Mouse (Mus musculus) adrenal gland, adult 2 months (tissue): ENCODE results near the gene Rap1b. TPM values are rescaled to one million over a fixed set of nuclear protein-coding genes. Genes with fewer than 3 reads are reported as not detected.

Source experiments
- DNase-seq: peaks from one replicate; pipeline ENCODE4 v3.0.0; 2021
- polyA plus RNA-seq: library from polyadenylated mRNA; depleted of rRNA; stranded (reverse); fragments of >200 nt; gene quantifications from 2 replicates; pipeline ENCODE4 v1.2.3, GENCODE M21; 2012
- total RNA-seq, 2 experiments: library from RNA; stranded (reverse); gene quantifications; 2 replicates each; pipeline ENCODE4 v1.2.3; 2021

The Rap1b gene
- total and polyA plus RNA-seq, 3 experiments: 7.2 to 119 (median 115) TPM

GRCm38 (mm10) chr10:117858241-117858640 is 12.4 kb upstream of the Rap1b start:
- DNase-seq: no peak

- DNase-seq: no peak
Observed at GRCm38 (mm10) chr10:117856001-117856720, 10.3 kb upstream of the Rap1b start.

- DNase-seq: no peak
Observed at GRCm38 (mm10) chr10:117852648-117853192, 6.9 kb upstream of the Rap1b start.

GRCm38 (mm10) chr10:117848981-117849380 is 3.1 kb upstream of the Rap1b start:
- DNase-seq: no peak

- no peak for DNase-seq
Observed at GRCm38 (mm10) chr10:117846796-117847195, 961 bp upstream of the Rap1b start.

- no peak for DNase-seq
Observed at GRCm38 (mm10) chr10:117846260-117846632, 411 bp upstream of the Rap1b start.

- peak; percentile 85 for DNase-seq
Observed at GRCm38 (mm10) chr10:117844782-117845596, 846 bp downstream of the Rap1b start.

GRCm38 (mm10) chr10:117844279-117844678 is 1.6 kb downstream of the Rap1b start:
- DNase-seq: no peak

GRCm38 (mm10) chr10:117843690-117844089 is 2.1 kb downstream of the Rap1b start:
- DNase-seq: no peak

GRCm38 (mm10) chr10:117841765-117842164 is 4.1 kb downstream of the Rap1b start:
- DNase-seq: no peak

- no peak for DNase-seq
Observed at GRCm38 (mm10) chr10:117840431-117840995, 5.3 kb downstream of the Rap1b start.

GRCm38 (mm10) chr10:117839737-117840136 is 6.1 kb downstream of the Rap1b start:
- no peak for DNase-seq

GRCm38 (mm10) chr10:117838924-117839323 is 6.9 kb downstream of the Rap1b start:
- DNase-seq: no peak

GRCm38 (mm10) chr10:117836354-117836753 is 9.5 kb downstream of the Rap1b start:
- DNase-seq: no peak

GRCm38 (mm10) chr10:117835453-117835852 is 10.4 kb downstream of the Rap1b start:
- no peak for DNase-seq

GRCm38 (mm10) chr10:117830797-117831196 is 15.0 kb downstream of the Rap1b start:
- no peak for DNase-seq

GRCm38 (mm10) chr10:117829472-117830155 is 16.2 kb downstream of the Rap1b start:
- no peak for DNase-seq

- DNase-seq: no peak
Observed at GRCm38 (mm10) chr10:117829022-117829421, 16.8 kb downstream of the Rap1b start.

- no peak for DNase-seq
Observed at GRCm38 (mm10) chr10:117828536-117828935, 17.3 kb downstream of the Rap1b start.

- DNase-seq: no peak
Observed at GRCm38 (mm10) chr10:117824647-117825046, 21.2 kb downstream of the Rap1b start.

GRCm38 (mm10) chr10:117824139-117824538 is 21.7 kb downstream of the Rap1b start:
- DNase-seq: no peak

GRCm38 (mm10) chr10:117823321-117823720 is 22.5 kb downstream of the Rap1b start:
- peak; percentile 33 for DNase-seq
